Mouse (Mus musculus): Measurements from ENCODE around the gene Dnal1.

DNA sequence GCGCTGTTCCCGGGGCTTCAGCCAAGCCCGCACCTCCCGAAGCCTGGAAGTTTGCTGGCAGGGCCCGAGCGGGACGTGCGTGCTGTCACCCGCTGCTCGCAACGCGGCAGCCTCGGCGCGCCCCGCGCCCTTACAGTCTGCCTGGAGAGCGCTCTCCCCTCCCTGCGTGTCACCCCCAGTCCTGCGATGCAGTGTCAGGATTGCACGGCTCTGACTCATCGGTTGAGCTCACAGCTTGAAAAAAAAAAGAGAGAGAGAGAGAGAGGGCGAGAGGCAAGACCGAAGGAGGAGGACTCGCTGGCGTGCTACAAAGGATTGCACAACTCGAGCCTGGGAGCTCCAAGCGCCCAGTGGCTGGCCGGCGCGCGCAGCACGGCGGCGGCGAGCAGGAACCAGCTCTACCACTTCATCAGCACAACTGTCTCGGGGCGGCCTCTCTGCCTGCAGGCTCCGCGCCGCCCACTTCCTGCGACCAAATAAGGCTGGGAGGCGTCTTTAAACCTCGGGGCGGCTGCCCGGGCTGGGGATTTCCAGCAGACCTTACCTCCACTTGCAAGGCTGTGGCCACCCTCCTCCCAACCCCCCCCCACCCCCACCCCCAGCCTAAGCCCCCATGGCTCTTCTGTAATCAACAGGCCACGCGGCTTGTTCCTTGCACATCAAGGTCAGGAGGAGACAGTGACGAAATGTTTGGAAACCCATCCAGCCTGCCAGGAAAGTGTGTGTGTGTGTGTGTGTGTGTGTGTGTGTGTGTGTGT lies 79.7 kb downstream of the Dnal1 start:
- peak; percentile 84 for TF ChIP-seq POLR2A (IDR thresholded peaks at IDR 0.05; ENCODE audit: insufficient read depth, low read length)
- TF ChIP-seq CTCF (IDR thresholded peaks at IDR 0.05; ENCODE audit: low read depth, low read length): no peak
- peak; percentile 27; the same call in 1 of the 2 replicates for TF ChIP-seq EP300 (IDR thresholded peaks at IDR 0.05; ENCODE audit: insufficient read depth, low read depth, low read length)

Data from ES-Bruce4 (cell line).